Mouse (Mus musculus) G1E (cell line): ENCODE data around the gene Csrp2.

ENCODE experiments used
- CTCF ChIP-seq: IDR thresholded peaks from 2 replicates; pipeline ENCODE4 v1.5.1; 2012; ENCODE audit warnings: low read depth, low read length, inconsistent platforms, mixed read lengths
- GATA1 ChIP-seq: IDR thresholded peaks from 2 replicates; pipeline ENCODE4 v1.6.1; 2012; ENCODE audit warnings: borderline replicate concordance, low read length, inconsistent platforms, mixed read lengths
- GATA2 ChIP-seq: IDR thresholded peaks from 2 replicates; pipeline ENCODE4 v1.6.1; 2012; ENCODE audit warnings: low read depth, low read length, inconsistent platforms, borderline replicate concordance
- POLR2AphosphoS5 ChIP-seq: IDR thresholded peaks from 2 replicates; pipeline ENCODE4 v1.6.1; 2012; ENCODE audit warnings: low read depth, low read length, inconsistent platforms; ENCODE audit not compliant: insufficient replicate concordance

DNA sequence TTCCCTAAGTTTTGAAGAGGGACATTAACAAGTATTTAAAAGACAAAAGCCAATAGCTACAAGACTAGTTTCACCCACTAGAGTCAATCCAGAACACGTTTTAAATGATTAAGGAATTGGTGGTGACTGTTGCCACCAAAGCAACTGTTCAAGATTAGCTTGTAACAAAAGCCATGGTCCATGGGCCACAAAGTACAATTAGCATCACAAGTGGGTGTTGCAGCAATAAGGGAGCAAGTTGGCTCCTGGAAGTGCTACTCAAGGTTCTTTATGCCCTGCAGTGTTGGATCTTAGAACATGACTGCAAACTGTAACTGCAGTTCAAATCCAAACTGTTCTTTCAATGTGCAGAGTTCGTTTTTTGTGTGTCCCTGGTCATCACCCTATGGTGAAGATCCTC, 57.8 kb downstream of the Csrp2 start:
- TF ChIP-seq GATA1 (no peak), CTCF (no peak), POLR2AphosphoS5 (no peak), GATA2 (no peak)
